In genomic region chr2:180085926-180086636, GRCm38 (mm10) we compare ENCODE assay signal across 18 mouse cellular contexts. TPM values are rescaled to one million over a fixed set of nuclear protein-coding genes. Genes with fewer than 3 reads are reported as not detected.
DNase-seq lines count a peak whose midpoint lies in the region; ATAC-seq and TF ChIP-seq lines count a peak whose summit lies in the region.
"Had no signal": no experiment of that assay in that cellular context is flagged by ENCODE, and none has a peak within 500 bp of the region (broad histone marks: within the 10 kb centered on the region; RNA-seq: fewer than 3 reads in every experiment).

No protein-coding gene starts in this region.

- 70% methylated on average over 16 of the region's 16 CpGs for WGBS in forebrain, embryonic 13.5 days
- WGBS in forebrain, embryonic 11.5 days, result 77% methylated on average over 16 of the region's 16 CpGs
- 60% methylated on average over 16 of the region's 16 CpGs for WGBS in limb, embryonic 12.5 days
- 63% methylated on average over 16 of the region's 16 CpGs for WGBS in limb, embryonic 10.5 days
- 89% methylated on average over 16 of the region's 16 CpGs for WGBS in bone marrow, adult 2 months
- WGBS in forebrain, embryonic 16.5 days, result 56% methylated on average over 16 of the region's 16 CpGs

- H3K27ac ChIP-seq in forebrain, embryonic 13.5 days, result no peak overlapping the region; the same call in 1 of the 2 replicates
- H3K27ac ChIP-seq in forebrain, embryonic 11.5 days (ENCODE audit: low read depth, low read length), result no peak overlapping the region
- no peak overlapping the region for H3K27ac ChIP-seq in limb, embryonic 12.5 days
- no peak overlapping the region for H3K27ac ChIP-seq in limb, embryonic 10.5 days
- H3K27ac ChIP-seq in bone marrow, adult 2 months (ENCODE audit: control insufficient read depth, insufficient read depth, low read depth, low read length, poor library complexity), result no peak overlapping the region
- no peak overlapping the region for H3K27ac ChIP-seq in forebrain, embryonic 16.5 days (ENCODE audit: low read length)
- H3K27ac ChIP-seq: midbrain, embryonic 12.5 days; neural tube, embryonic 12.5 days had no signal

- peak; percentile 48 for ATAC-seq in forebrain, embryonic 13.5 days
- no peak for ATAC-seq in forebrain, embryonic 11.5 days (replicated peaks; ENCODE audit: low FRiP score)
- no peak for ATAC-seq in limb, embryonic 12.5 days (ENCODE audit: insufficient number of reproducible peaks, insufficient read depth, low FRiP score, low TSS enrichment, low read depth)
- ATAC-seq in forebrain, embryonic 16.5 days, result peak; percentile 59; the same call in 1 of the 2 replicates
- ATAC-seq in granulocyte monocyte progenitor cell, adult 5-6 weeks (replicated peaks; ENCODE audit: poor library complexity, severe bottlenecking), result no peak

- no peak overlapping the region for H3K4me2 ChIP-seq in forebrain, embryonic 13.5 days
- H3K4me2 ChIP-seq in forebrain, embryonic 11.5 days (ENCODE audit: low read depth, low read length, severe bottlenecking), result no peak overlapping the region
- no peak overlapping the region for H3K4me2 ChIP-seq in limb, embryonic 12.5 days
- no peak overlapping the region for H3K4me2 ChIP-seq in forebrain, embryonic 16.5 days (ENCODE audit: low read length)
- H3K4me2 ChIP-seq: heart, embryonic 11.5 days; midbrain, embryonic 12.5 days; neural tube, embryonic 12.5 days had no signal

- no peaks in the 10 kb centered on the region; the same call in 1 of the 2 replicates for H3K9me3 ChIP-seq in forebrain, embryonic 13.5 days (replicated peaks)
- no peaks in the 10 kb centered on the region for H3K9me3 ChIP-seq in forebrain, embryonic 11.5 days (ENCODE audit: control insufficient read depth, low read length)
- no peaks in the 10 kb centered on the region for H3K9me3 ChIP-seq in limb, embryonic 12.5 days
- H3K9me3 ChIP-seq in limb, embryonic 10.5 days (replicated peaks), result no peaks in the 10 kb centered on the region
- H3K9me3 ChIP-seq in forebrain, embryonic 16.5 days (ENCODE audit: control insufficient read depth, low read length), result no peaks in the 10 kb centered on the region
- H3K9me3 ChIP-seq: midbrain, embryonic 12.5 days; neural tube, embryonic 12.5 days had no signal

- peaks cover 12% of the 10 kb centered on the region for H3K4me1 ChIP-seq in forebrain, embryonic 13.5 days
- no peaks in the 10 kb centered on the region for H3K4me1 ChIP-seq in forebrain, embryonic 11.5 days (replicated peaks; ENCODE audit: control insufficient read depth, insufficient read depth, low read length)
- peaks cover 10% of the 10 kb centered on the region; the same call in 1 of the 2 replicates for H3K4me1 ChIP-seq in limb, embryonic 12.5 days (replicated peaks)
- H3K4me1 ChIP-seq in limb, embryonic 10.5 days, result peaks cover 35% of the 10 kb centered on the region
- H3K4me1 ChIP-seq in bone marrow, adult 2 months (ENCODE audit: control insufficient read depth, insufficient read depth, low read length), result no peaks in the 10 kb centered on the region; the same call in 1 of the 2 replicates
- peaks cover 3% of the 10 kb centered on the region; the same call in 1 of the 2 replicates for H3K4me1 ChIP-seq in forebrain, embryonic 16.5 days (replicated peaks; ENCODE audit: control insufficient read depth, insufficient read depth, low read length)
- H3K4me1 ChIP-seq: neural tube, embryonic 12.5 days had no signal

- intact Hi-C loops in gastrocnemius, postnatal 14 days (cut with DNase I; ENCODE audit: low total_unique reads), result no loop called here

- H3K27me3 ChIP-seq in forebrain, embryonic 13.5 days, result no peaks in the 10 kb centered on the region
- no peaks in the 10 kb centered on the region for H3K27me3 ChIP-seq in forebrain, embryonic 11.5 days (ENCODE audit: control insufficient read depth, insufficient read depth, low read length)
- no peaks in the 10 kb centered on the region for H3K27me3 ChIP-seq in limb, embryonic 12.5 days
- 0 out of 2 replicates have a peak, but pooled peaks cover 8% of the 10 kb centered on the region for H3K27me3 ChIP-seq in limb, embryonic 10.5 days (ENCODE audit: low read depth, poor library complexity, severe bottlenecking)
- H3K27me3 ChIP-seq in forebrain, embryonic 16.5 days (replicated peaks; ENCODE audit: control insufficient read depth, insufficient read depth, low read length), result no peaks in the 10 kb centered on the region
- H3K27me3 ChIP-seq: midbrain, embryonic 12.5 days; neural tube, embryonic 12.5 days had no signal

- no peak for TF ChIP-seq CTCF in bone marrow, adult 2 months (IDR thresholded peaks at IDR 0.05; ENCODE audit: control insufficient read depth, insufficient read depth, low read length)

- H3K36me3 ChIP-seq in forebrain, embryonic 13.5 days (ENCODE audit: poor library complexity, severe bottlenecking), result peaks cover 49% of the 10 kb centered on the region
- H3K36me3 ChIP-seq in forebrain, embryonic 11.5 days (ENCODE audit: control insufficient read depth, insufficient read depth, low read length), result no peaks in the 10 kb centered on the region; the same call in 1 of the 2 replicates
- peaks cover 42% of the 10 kb centered on the region for H3K36me3 ChIP-seq in limb, embryonic 12.5 days
- peaks cover 28% of the 10 kb centered on the region for H3K36me3 ChIP-seq in limb, embryonic 10.5 days
- H3K36me3 ChIP-seq in forebrain, embryonic 16.5 days (ENCODE audit: control insufficient read depth, insufficient read depth), result peaks cover 13% of the 10 kb centered on the region

- TF ChIP-seq POLR2A in bone marrow, adult 2 months (IDR thresholded peaks at IDR 0.05; ENCODE audit: borderline replicate concordance, control insufficient read depth, low read depth, low read length), result 0 out of 2 replicates have a peak, but pooled peaks have one; percentile 11

- DNase-seq in forebrain, embryonic 11.5 days (ENCODE audit: low spot score), result no peak
- no peak for DNase-seq in limb, embryonic 10.5 days (ENCODE audit: low spot score)
- DNase-seq in gastrocnemius, postnatal 14 days, result no peak
- DNase-seq: heart, postnatal 4 days; kidney, adult 8-10 months; lung, postnatal 36 days; right cerebral cortex, adult 18-20 months had no signal

- no peak overlapping the region for H3K9ac ChIP-seq in forebrain, embryonic 13.5 days
- no peak overlapping the region for H3K9ac ChIP-seq in forebrain, embryonic 11.5 days (ENCODE audit: low read length)
- peak overlapping the region; percentile 27; the same call in 1 of the 2 replicates for H3K9ac ChIP-seq in limb, embryonic 12.5 days (replicated peaks)
- H3K9ac ChIP-seq in forebrain, embryonic 16.5 days (replicated peaks; ENCODE audit: low read depth, low read length), result no peak overlapping the region
- H3K9ac ChIP-seq: midbrain, embryonic 12.5 days; neural tube, embryonic 12.5 days had no signal

- no peak overlapping the region for H3K4me3 ChIP-seq in forebrain, embryonic 13.5 days
- H3K4me3 ChIP-seq in forebrain, embryonic 11.5 days (ENCODE audit: low read depth, low read length), result no peak overlapping the region
- no peak overlapping the region for H3K4me3 ChIP-seq in limb, embryonic 12.5 days (replicated peaks)
- H3K4me3 ChIP-seq in limb, embryonic 10.5 days, result no peak overlapping the region
- no peak overlapping the region for H3K4me3 ChIP-seq in bone marrow, adult 2 months (replicated peaks; ENCODE audit: control insufficient read depth, low read depth, low read length)
- H3K4me3 ChIP-seq in forebrain, embryonic 16.5 days (replicated peaks; ENCODE audit: low read length), result no peak overlapping the region
- H3K4me3 ChIP-seq: midbrain, embryonic 12.5 days; neural tube, embryonic 12.5 days had no signal

RNA-seq across cellular contexts. Expression of gene Mtg2, which starts 15.7 kb away (rescaled TPM):
- polyA plus RNA-seq in forebrain, embryonic 13.5 days (2015; fragmentation: Nextera tagmentation; extraction: Ambion mirVana), result 34.2 and 34.8 TPM in 2 replicates
- polyA plus RNA-seq in forebrain, embryonic 11.5 days (2014; fragmentation: Nextera tagmentation; extraction: Ambion mirVana), result 32.3 and 34.8 TPM in 2 replicates
- polyA plus RNA-seq in limb, embryonic 12.5 days (2016; fragmentation: Nextera tagmentation; extraction: Ambion mirVana), result 29.6 and 30.9 TPM in 2 replicates
- 32.1 and 33.1 TPM in 2 replicates for polyA plus RNA-seq in limb, embryonic 10.5 days (2016; fragmentation: Nextera tagmentation; extraction: Ambion mirVana)
- 3.5 and 8.2 TPM in 2 replicates for polyA plus RNA-seq in bone marrow, adult 2 months (2011; ENCODE audit: insufficient read depth, insufficient read length, low replicate concordance, missing spikeins)
- polyA plus RNA-seq in forebrain, embryonic 16.5 days (2015; fragmentation: Nextera tagmentation; extraction: Ambion mirVana), result 33.5 and 38.1 TPM in 2 replicates
- 15.8 and 17.7 TPM in 2 replicates for total RNA-seq in granulocyte monocyte progenitor cell, adult 5-6 weeks (2014; fragmentation: Nextera tagmentation)
- 13.1 and 19.1 TPM in 2 replicates for total RNA-seq in granulocyte monocyte progenitor cell, adult 5-6 weeks (2017)
- total RNA-seq in gastrocnemius, postnatal 14 days (2021), result 10 to 100 TPM in 1 of 2 experiments, 1 to 10 TPM in 1; 9.5 to 10.9 TPM

RNA-seq across cellular contexts. Expression of gene Hrh3, which starts 18.2 kb away (rescaled TPM):
- 2.3 and 2.8 TPM in 2 replicates for polyA plus RNA-seq in forebrain, embryonic 13.5 days (2015; fragmentation: Nextera tagmentation; extraction: Ambion mirVana)
- polyA plus RNA-seq in forebrain, embryonic 11.5 days (2014; fragmentation: Nextera tagmentation; extraction: Ambion mirVana), result 0.95 and 1.1 TPM in 2 replicates
- 0.15 and 0.27 TPM in 2 replicates for polyA plus RNA-seq in limb, embryonic 12.5 days (2016; fragmentation: Nextera tagmentation; extraction: Ambion mirVana)
- polyA plus RNA-seq in limb, embryonic 10.5 days (2016; fragmentation: Nextera tagmentation; extraction: Ambion mirVana), result not detected in 2 replicates
- polyA plus RNA-seq in bone marrow, adult 2 months (2011; ENCODE audit: insufficient read depth, insufficient read length, low replicate concordance, missing spikeins), result not detected in 2 replicates
- polyA plus RNA-seq in forebrain, embryonic 16.5 days (2015; fragmentation: Nextera tagmentation; extraction: Ambion mirVana), result 1.8 and 2.4 TPM in 2 replicates
- not detected in 2 replicates for total RNA-seq in granulocyte monocyte progenitor cell, adult 5-6 weeks (2014; fragmentation: Nextera tagmentation)
- total RNA-seq in granulocyte monocyte progenitor cell, adult 5-6 weeks (2017), result not detected in 2 replicates
- total RNA-seq in gastrocnemius, postnatal 14 days (2021), result under 1 TPM; 0.23 to 0.33 TPM
- total RNA-seq: gastrocnemius, adult 8-10 months; heart, postnatal 4 days had no signal
- polyA plus RNA-seq: heart, embryonic 11.5 days; liver, embryonic 16.5 days; spleen, adult 2 months had no signal

RNA-seq across cellular contexts. Expression of gene Osbpl2, which starts 33.0 kb away (rescaled TPM):
- 48.8 and 53.1 TPM in 2 replicates for polyA plus RNA-seq in forebrain, embryonic 13.5 days (2015; fragmentation: Nextera tagmentation; extraction: Ambion mirVana)
- polyA plus RNA-seq in forebrain, embryonic 11.5 days (2014; fragmentation: Nextera tagmentation; extraction: Ambion mirVana), result 40.9 and 43.8 TPM in 2 replicates
- 33.0 and 36.0 TPM in 2 replicates for polyA plus RNA-seq in limb, embryonic 12.5 days (2016; fragmentation: Nextera tagmentation; extraction: Ambion mirVana)
- polyA plus RNA-seq in limb, embryonic 10.5 days (2016; fragmentation: Nextera tagmentation; extraction: Ambion mirVana), result 18.5 and 25.6 TPM in 2 replicates
- polyA plus RNA-seq in bone marrow, adult 2 months (2011; ENCODE audit: insufficient read depth, insufficient read length, low replicate concordance, missing spikeins), result 10.2 and 14.2 TPM in 2 replicates
- polyA plus RNA-seq in forebrain, embryonic 16.5 days (2015; fragmentation: Nextera tagmentation; extraction: Ambion mirVana), result 72.3 and 73.3 TPM in 2 replicates
- 35.1 and 35.9 TPM in 2 replicates for total RNA-seq in granulocyte monocyte progenitor cell, adult 5-6 weeks (2014; fragmentation: Nextera tagmentation)
- 27.3 and 32.2 TPM in 2 replicates for total RNA-seq in granulocyte monocyte progenitor cell, adult 5-6 weeks (2017)
- total RNA-seq in gastrocnemius, postnatal 14 days (2021), result 10 to 100 TPM; 15.8 to 17.2 TPM

RNA-seq across cellular contexts. Expression of gene Ss18l1, which starts 43.8 kb away (rescaled TPM):
- polyA plus RNA-seq in forebrain, embryonic 13.5 days (2015; fragmentation: Nextera tagmentation; extraction: Ambion mirVana), result 33.9 and 38.7 TPM in 2 replicates
- polyA plus RNA-seq in forebrain, embryonic 11.5 days (2014; fragmentation: Nextera tagmentation; extraction: Ambion mirVana), result 16.8 and 17.8 TPM in 2 replicates
- polyA plus RNA-seq in limb, embryonic 12.5 days (2016; fragmentation: Nextera tagmentation; extraction: Ambion mirVana), result 7.3 and 8.7 TPM in 2 replicates
- 5.8 and 7.4 TPM in 2 replicates for polyA plus RNA-seq in limb, embryonic 10.5 days (2016; fragmentation: Nextera tagmentation; extraction: Ambion mirVana)
- polyA plus RNA-seq in bone marrow, adult 2 months (2011; ENCODE audit: insufficient read depth, insufficient read length, low replicate concordance, missing spikeins), result 1.4 and 1.9 TPM in 2 replicates
- polyA plus RNA-seq in forebrain, embryonic 16.5 days (2015; fragmentation: Nextera tagmentation; extraction: Ambion mirVana), result 70.1 and 73.5 TPM in 2 replicates
- 3.2 and 7.7 TPM in 2 replicates for total RNA-seq in granulocyte monocyte progenitor cell, adult 5-6 weeks (2014; fragmentation: Nextera tagmentation)
- 2.4 and 3.6 TPM in 2 replicates for total RNA-seq in granulocyte monocyte progenitor cell, adult 5-6 weeks (2017)
- 1 to 10 TPM; 1.8 to 2.2 TPM for total RNA-seq in gastrocnemius, postnatal 14 days (2021)

RNA-seq across cellular contexts. Expression of gene Psma7, which starts 43.8 kb away (rescaled TPM):
- polyA plus RNA-seq in forebrain, embryonic 13.5 days (2015; fragmentation: Nextera tagmentation; extraction: Ambion mirVana), result 716 and 737 TPM in 2 replicates
- polyA plus RNA-seq in forebrain, embryonic 11.5 days (2014; fragmentation: Nextera tagmentation; extraction: Ambion mirVana), result 681 and 714 TPM in 2 replicates
- 693 and 704 TPM in 2 replicates for polyA plus RNA-seq in limb, embryonic 12.5 days (2016; fragmentation: Nextera tagmentation; extraction: Ambion mirVana)
- polyA plus RNA-seq in limb, embryonic 10.5 days (2016; fragmentation: Nextera tagmentation; extraction: Ambion mirVana), result 868 and 947 TPM in 2 replicates
- 81.3 and 149 TPM in 2 replicates for polyA plus RNA-seq in bone marrow, adult 2 months (2011; ENCODE audit: insufficient read depth, insufficient read length, low replicate concordance, missing spikeins)
- 537 and 590 TPM in 2 replicates for polyA plus RNA-seq in forebrain, embryonic 16.5 days (2015; fragmentation: Nextera tagmentation; extraction: Ambion mirVana)
- 385 and 398 TPM in 2 replicates for total RNA-seq in granulocyte monocyte progenitor cell, adult 5-6 weeks (2014; fragmentation: Nextera tagmentation)
- 503 and 523 TPM in 2 replicates for total RNA-seq in granulocyte monocyte progenitor cell, adult 5-6 weeks (2017)
- 100 to 1,000 TPM; 130 to 143 TPM for total RNA-seq in gastrocnemius, postnatal 14 days (2021)

Comparison
In these comparisons a context has a peak if more than half of its experiments do, and no peak if none do; other contexts are left out.
1. ATAC-seq: peak in forebrain, embryonic 13.5 days (single experiment) and forebrain, embryonic 16.5 days (single experiment); none in forebrain, embryonic 11.5 days (single experiment), limb, embryonic 12.5 days (single experiment) and granulocyte monocyte progenitor cell, adult 5-6 weeks (single experiment).